ENCODE assay signal across 24 mouse cellular contexts in the genomic region with DNA sequence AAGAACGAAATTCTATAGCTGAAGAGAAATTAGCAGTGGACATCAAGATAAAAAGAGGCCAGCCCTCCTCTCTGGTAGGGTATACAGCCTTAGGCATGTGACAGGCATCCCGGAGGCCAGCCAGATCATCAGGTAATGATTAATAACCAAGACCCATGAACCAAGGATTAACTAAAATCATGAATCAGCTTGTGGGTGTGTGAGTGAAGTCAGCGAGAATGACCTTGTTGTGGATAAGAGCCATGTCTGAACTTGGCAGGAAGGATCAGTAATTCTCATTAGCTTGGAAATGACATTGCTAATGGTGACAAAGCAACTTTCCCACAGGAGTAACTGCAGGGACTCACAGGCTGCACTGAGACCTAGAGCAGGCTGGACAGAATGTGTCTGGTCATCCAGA. TPM values are rescaled to one million over a fixed set of nuclear protein-coding genes. Genes with fewer than 3 reads are reported as not detected.
DNase-seq lines count a peak whose midpoint lies in the region; ATAC-seq and TF ChIP-seq lines count a peak whose summit lies in the region.
"Not testable (repeated sequence)": the region's sequence is repeated elsewhere in the genome, so short reads cannot be mapped to it uniquely, and the experiment has no call there.
"Had no signal": no experiment of that assay in that cellular context is flagged by ENCODE, and none has a peak within 500 bp of the region (broad histone marks: within the 10 kb centered on the region; RNA-seq: fewer than 3 reads in every experiment).

No protein-coding gene starts in this region.

- H3K27ac ChIP-seq in intestine, embryonic 14.5 days (ENCODE audit: low read depth); kidney, embryonic 16.5 days (ENCODE audit: low read length): not testable (repeated sequence)
- peak overlapping the region; percentile 91 for H3K27ac ChIP-seq in small intestine, adult 2 months (ENCODE audit: insufficient read depth, low read depth, low read length)

- peak; percentile 31 for DNase-seq in adrenal gland, adult 8-10 months
- peak; percentile 11 for DNase-seq in fibroblast of lung, adult 2 months (ENCODE audit: low read depth)
- peak; percentile 21 for DNase-seq in intestine, embryonic 14.5 days (ENCODE audit: low spot score)
- DNase-seq in kidney, adult 18-20 months: peak; percentile 57
- peak; percentile 56 to 80 for DNase-seq in kidney, postnatal 36 days

- TF ChIP-seq CTCF in small intestine, adult 2 months (IDR thresholded peaks at IDR 0.05; ENCODE audit: extremely low read depth, insufficient read length, insufficient replicate concordance, low read depth, low read length): not testable (repeated sequence)

- not testable (repeated sequence) for H3K9me3 ChIP-seq in intestine, embryonic 14.5 days (ENCODE audit: control insufficient read depth, low read length); kidney, embryonic 16.5 days (ENCODE audit: low read length)

- H3K9ac ChIP-seq in intestine, embryonic 14.5 days (ENCODE audit: low read length); kidney, embryonic 16.5 days (replicated peaks; ENCODE audit: low read length): not testable (repeated sequence)

- not testable (repeated sequence) for H3K4me2 ChIP-seq in intestine, embryonic 14.5 days (ENCODE audit: low read length); kidney, embryonic 16.5 days (replicated peaks; ENCODE audit: low read depth, low read length)

- 57% methylated on average over 3 of the region's 3 CpGs for WGBS in intestine, embryonic 14.5 days
- 48% methylated on average over 3 of the region's 3 CpGs for WGBS in kidney, embryonic 16.5 days
- 20% methylated on average over 3 of the region's 3 CpGs for WGBS in small intestine, adult 2 months

- not testable (repeated sequence) for H3K4me1 ChIP-seq in intestine, embryonic 14.5 days (replicated peaks; ENCODE audit: control insufficient read depth, insufficient read depth, low read length); kidney, embryonic 16.5 days (ENCODE audit: insufficient read depth, low read length)
- peaks cover 25% of the 10 kb centered on the region for H3K4me1 ChIP-seq in small intestine, adult 2 months (ENCODE audit: control insufficient read depth, insufficient read depth, insufficient read length, low read length)

- not testable (repeated sequence) for H3K4me3 ChIP-seq in intestine, embryonic 14.5 days (ENCODE audit: low read depth, low read length); kidney, embryonic 16.5 days (ENCODE audit: low read length); small intestine, adult 2 months (ENCODE audit: low read depth, low read length)

- peak; percentile 63; the same call in 1 of the 2 replicates for ATAC-seq in intestine, embryonic 14.5 days (replicated peaks; ENCODE audit: low FRiP score, low TSS enrichment, low read depth)
- ATAC-seq in kidney, embryonic 16.5 days (ENCODE audit: low FRiP score, low TSS enrichment): peak; percentile 57; the same call in 1 of the 2 replicates

- not testable (repeated sequence) for TF ChIP-seq POLR2A in small intestine, adult 2 months (IDR thresholded peaks at IDR 0.05; ENCODE audit: low read depth, low read length)

- H3K27me3 ChIP-seq in intestine, embryonic 14.5 days (replicated peaks; ENCODE audit: control insufficient read depth, insufficient read depth, low read length); kidney, embryonic 16.5 days (ENCODE audit: insufficient read depth, low read length); small intestine, adult 2 months (ENCODE audit: control insufficient read depth, insufficient read depth, low read length): not testable (repeated sequence)

- H3K36me3 ChIP-seq in intestine, embryonic 14.5 days (ENCODE audit: control insufficient read depth, insufficient read depth, low read length); kidney, embryonic 16.5 days (ENCODE audit: insufficient read depth, low read length); small intestine, adult 2 months (ENCODE audit: control insufficient read depth, insufficient read depth, low read length): not testable (repeated sequence)

RNA-seq across cellular contexts. Expression of gene Gsta1, which starts 0.8 kb away (rescaled TPM):
- 1 to 10 TPM in 1 of 4 experiments, under 1 TPM in 1, not detected in 2; 0.35 to 1.5 TPM for total RNA-seq in adrenal gland, adult 8-10 months (2022)
- 1.2 and 3.1 TPM in 2 replicates for polyA plus RNA-seq in intestine, embryonic 14.5 days (2014; fragmentation: Nextera tagmentation; extraction: Ambion mirVana)
- 2.8 TPM in 2 replicates for polyA plus RNA-seq in kidney, embryonic 16.5 days (2015; fragmentation: Nextera tagmentation; extraction: Ambion mirVana)
- polyA plus RNA-seq in small intestine, adult 2 months (2012; rRNA removed): 14.6 and 148 TPM in 2 replicates
- total RNA-seq: gastrocnemius, postnatal 25 days; hematopoietic stem cell, adult 5-6 weeks; left cerebral cortex, postnatal 10 days; megakaryocyte progenitor cell, adult 5-6 weeks had no signal
- polyA plus RNA-seq: embryonic facial prominence, embryonic 11.5 days; forebrain, embryonic 14.5 days; heart, embryonic 12.5 days; hindbrain, embryonic 14.5 days; limb, embryonic 10.5 days; midbrain, embryonic 10.5 days; midbrain, embryonic 15.5 days; neural tube, embryonic 15.5 days; testis, adult 2 months had no signal

RNA-seq across cellular contexts. Expression of gene Gm3776, which starts 27.3 kb away (rescaled TPM):
- not detected for total RNA-seq in adrenal gland, adult 8-10 months (2022)
- polyA plus RNA-seq in intestine, embryonic 14.5 days (2014; fragmentation: Nextera tagmentation; extraction: Ambion mirVana): 1.1 and 1.7 TPM in 2 replicates
- polyA plus RNA-seq in kidney, embryonic 16.5 days (2015; fragmentation: Nextera tagmentation; extraction: Ambion mirVana): 0.58 and 1.5 TPM in 2 replicates
- polyA plus RNA-seq in small intestine, adult 2 months (2012; rRNA removed): 0.90 and 11.6 TPM in 2 replicates
- total RNA-seq: gastrocnemius, postnatal 25 days; heart, postnatal 10 days; hematopoietic stem cell, adult 5-6 weeks; left cerebral cortex, postnatal 10 days; megakaryocyte progenitor cell, adult 5-6 weeks had no signal
- polyA plus RNA-seq: embryonic facial prominence, embryonic 11.5 days; forebrain, embryonic 14.5 days; heart, embryonic 12.5 days; hindbrain, embryonic 14.5 days; limb, embryonic 10.5 days; liver, embryonic 14.5 days; lung, embryonic 15.5 days; midbrain, embryonic 10.5 days; midbrain, embryonic 15.5 days; neural tube, embryonic 15.5 days; testis, adult 2 months; thymus, postnatal 0 days had no signal

RNA-seq across cellular contexts. Expression of gene Gsta4, which starts 47.1 kb away (rescaled TPM):
- total RNA-seq in adrenal gland, adult 8-10 months (2022): 10 to 100 TPM; 42.5 to 72.4 (median 57.1) TPM
- polyA plus RNA-seq in intestine, embryonic 14.5 days (2014; fragmentation: Nextera tagmentation; extraction: Ambion mirVana): 43.1 and 46.6 TPM in 2 replicates
- polyA plus RNA-seq in kidney, embryonic 16.5 days (2015; fragmentation: Nextera tagmentation; extraction: Ambion mirVana): 134 and 150 TPM in 2 replicates
- polyA plus RNA-seq in small intestine, adult 2 months (2012; rRNA removed): 6.3 and 66.9 TPM in 2 replicates

Comparison
In these comparisons a context has a peak if more than half of its experiments do, and no peak if none do; other contexts are left out.
1. DNase-seq: peak in every context shown above with its lines; median percentile 68 in kidney, postnatal 36 days; 57 in kidney, adult 18-20 months; 31 in adrenal gland, adult 8-10 months; 21 in intestine, embryonic 14.5 days; 11 in fibroblast of lung, adult 2 months.